Mouse (Mus musculus) MEL-GATA-1-ER (cell line): ENCODE measurements around the gene Selenof.

Experiments
- DNase-seq: peaks from one replicate; pipeline ENCODE4 v3.0.0-alpha.2; 2012; ENCODE audit warnings: low read depth; ENCODE audit errors: extremely low read depth

The Selenof gene

GRCm38 (mm10) chr3:144570047-144570815 lies at the start of gene Selenof, which contains the start of gene Hs2st1:
TSS of gene Selenof (plus strand) at chr3:144570304.
TSS of gene Hs2st1 (minus strand) at chr3:144570181.
- peak; percentile 100 for DNase-seq

GRCm38 (mm10) chr3:144527918-144528317 lies 42.2 kb upstream of the Selenof start:
- DNase-seq, result no peak

- no peak for DNase-seq
Measured at GRCm38 (mm10) chr3:144531023-144531422, 39.1 kb upstream of the Selenof start.

GRCm38 (mm10) chr3:144535056-144535455 lies 35.0 kb upstream of the Selenof start:
- no peak for DNase-seq

- no peak for DNase-seq
Measured at GRCm38 (mm10) chr3:144537078-144537855, 32.8 kb upstream of the Selenof start.

GRCm38 (mm10) chr3:144539051-144539450 lies 31.1 kb upstream of the Selenof start:
- DNase-seq, result no peak

- DNase-seq, result no peak
Measured at GRCm38 (mm10) chr3:144540805-144541204, 29.3 kb upstream of the Selenof start.

GRCm38 (mm10) chr3:144541906-144542438 lies 28.1 kb upstream of the Selenof start:
- no peak for DNase-seq

- no peak for DNase-seq
Measured at GRCm38 (mm10) chr3:144545152-144545551, 25.0 kb upstream of the Selenof start.

GRCm38 (mm10) chr3:144545832-144546231 lies 24.3 kb upstream of the Selenof start:
- DNase-seq, result no peak

GRCm38 (mm10) chr3:144546490-144546889 lies 23.6 kb upstream of the Selenof start:
- no peak for DNase-seq

GRCm38 (mm10) chr3:144548186-144548845 lies 21.8 kb upstream of the Selenof start:
- DNase-seq, result no peak

- DNase-seq, result no peak
Measured at GRCm38 (mm10) chr3:144550036-144550435, 20.1 kb upstream of the Selenof start.

- DNase-seq, result no peak
Measured at GRCm38 (mm10) chr3:144550659-144551058, 19.4 kb upstream of the Selenof start.

- DNase-seq, result no peak
Measured at GRCm38 (mm10) chr3:144551416-144551815, 18.7 kb upstream of the Selenof start.

- no peak for DNase-seq
Measured at GRCm38 (mm10) chr3:144553942-144554341, 16.2 kb upstream of the Selenof start.

GRCm38 (mm10) chr3:144554503-144554902 lies 15.6 kb upstream of the Selenof start:
- no peak for DNase-seq

- DNase-seq, result no peak
Measured at GRCm38 (mm10) chr3:144555144-144555543, 15.0 kb upstream of the Selenof start.

- DNase-seq, result no peak
Measured at GRCm38 (mm10) chr3:144556625-144557324, 13.3 kb upstream of the Selenof start.

- DNase-seq, result no peak
Measured at GRCm38 (mm10) chr3:144558274-144558673, 11.8 kb upstream of the Selenof start.
